Mouse (Mus musculus) stomach, embryonic 16.5 days (tissue): ENCODE results near the gene Bank1. TPM values are rescaled to one million over a fixed set of nuclear protein-coding genes. Genes with fewer than 3 reads are reported as not detected.

ENCODE experiments used
- ATAC-seq: fragments of 200-750 bp; cut with Nextera tagmentation; 2 replicates; pipeline ENCODE4 v1.8.0; 2017; ENCODE audit warnings: moderate number of reproducible peaks, moderate TSS enrichment; ENCODE audit not compliant: insufficient read depth, low FRiP score
- H3K27ac ChIP-seq: fragments of 300-500 bp; sonication (generic); 2 replicates; pipeline ENCODE4 v1.5.1; 2014; ENCODE audit warnings: low read length
- H3K27me3 ChIP-seq: fragments of 300-500 bp; sonication (generic); 2 replicates; pipeline ENCODE4 v1.6.1; 2014; ENCODE audit warnings: low read length, control low read depth, mixed read lengths; ENCODE audit not compliant: control insufficient read depth, insufficient read depth
- H3K36me3 ChIP-seq: fragments of 300-500 bp; sonication (generic); 2 replicates; pipeline ENCODE4 v1.6.1; 2014; ENCODE audit warnings: low read length; ENCODE audit not compliant: control insufficient read depth, insufficient read depth
- H3K4me1 ChIP-seq: fragments of 300-500 bp; sonication (generic); 2 replicates; pipeline ENCODE4 v1.6.1; 2014; ENCODE audit warnings: low read length, control low read depth, mixed read lengths; ENCODE audit not compliant: control insufficient read depth, insufficient read depth
- H3K4me2 ChIP-seq: fragments of 300-500 bp; sonication (generic); 2 replicates; pipeline ENCODE4 v1.6.1; 2014; ENCODE audit warnings: low read depth, low read length, mixed read lengths
- H3K4me3 ChIP-seq: fragments of 300-500 bp; sonication (generic); replicated peaks from 2 replicates; pipeline ENCODE4 v1.5.1; 2014; ENCODE audit warnings: mild to moderate bottlenecking, low read length
- H3K9ac ChIP-seq: fragments of 300-500 bp; sonication (generic); 2 replicates; pipeline ENCODE4 v1.6.1; 2014; ENCODE audit warnings: low read length
- H3K9me3 ChIP-seq: fragments of 300-500 bp; sonication (generic); replicated peaks from 2 replicates; pipeline ENCODE4 v1.6.1; 2016; ENCODE audit warnings: low read length, control low read depth; ENCODE audit not compliant: control insufficient read depth
- WGBS: fragments of 180-500 bp; shearing (Covaris S2); extraction: QIAGEN DNeasy Blood & Tissue Kit; methylation state at CpG from one replicate; pipeline ENCODE4 v1.1.7; 2014; 5-methylcytosine and 5-hydroxymethylcytosine counted together
- polyA plus RNA-seq: library from polyadenylated mRNA; unstranded; fragments of >200 nt; fragmentation: Nextera tagmentation; extraction: Ambion mirVana; gene quantifications from 2 replicates; pipeline ENCODE4 v1.2.1, GENCODE M21; 2015

Bank1 gene
- polyA plus RNA-seq, 1 experiment from 2014 or later = 1.7 TPM

DNA sequence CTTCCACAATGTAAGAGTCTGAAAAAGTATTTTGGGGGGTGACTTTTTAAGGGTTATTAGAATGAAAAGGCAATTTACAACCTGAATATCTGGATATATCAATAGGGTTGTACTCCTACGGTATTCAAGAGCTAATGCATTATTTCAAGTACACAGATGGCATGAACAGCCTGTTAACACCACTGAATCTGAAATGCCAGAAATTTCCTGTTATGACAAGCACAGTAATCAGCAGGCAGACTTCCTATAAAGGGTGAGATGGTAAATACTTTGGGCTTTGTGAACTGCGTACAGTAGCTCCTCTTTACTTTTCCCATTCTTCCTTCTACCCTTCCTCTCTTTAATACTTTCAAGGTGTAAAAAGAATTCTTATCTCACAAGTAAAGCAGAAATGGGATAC lies 30.6 kb downstream of the Bank1 start:
- Histone ChIP-seq H3K27ac (no peak overlapping the region), H3K4me2 (no peak overlapping the region), H3K9me3 (no peaks in the 10 kb centered on the region), H3K4me1 (no peaks in the 10 kb centered on the region), H3K9ac (no peak overlapping the region), H3K27me3 (no peaks in the 10 kb centered on the region), H3K36me3 (no peaks in the 10 kb centered on the region), H3K4me3 (no peak overlapping the region)
- WGBS = 56% methylated on average over 2 of the region's 2 CpGs
- no peak for ATAC-seq

DNA sequence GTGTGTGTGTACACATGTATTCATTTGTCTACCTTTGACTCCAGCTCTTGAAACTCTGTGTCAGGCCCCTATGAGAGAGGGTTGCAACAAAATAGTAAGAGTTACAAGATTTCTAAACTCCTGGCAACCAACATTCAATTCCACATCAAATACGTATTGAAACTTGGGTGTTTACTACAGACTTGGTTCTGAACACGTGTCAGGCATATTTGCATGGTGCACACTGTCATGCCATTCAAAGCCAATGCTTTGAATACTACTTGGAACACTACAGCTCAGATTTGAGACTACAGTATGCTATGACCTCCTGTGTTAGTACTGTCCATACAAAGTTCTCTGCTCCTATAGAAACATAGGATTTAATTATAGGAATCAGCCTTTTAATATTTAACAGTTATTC lies 38.0 kb downstream of the Bank1 start:
- H3K4me2 ChIP-seq = no peak overlapping the region
- no peaks in the 10 kb centered on the region for H3K9me3 ChIP-seq
- no peak overlapping the region for H3K27ac ChIP-seq
- no peak overlapping the region for H3K4me3 ChIP-seq
- no peak for ATAC-seq
- no peaks in the 10 kb centered on the region for H3K27me3 ChIP-seq
- no peaks in the 10 kb centered on the region for H3K36me3 ChIP-seq
- WGBS = 74% methylated on average over 2 of the region's 2 CpGs
- no peak overlapping the region for H3K9ac ChIP-seq
- no peaks in the 10 kb centered on the region for H3K4me1 ChIP-seq

DNA sequence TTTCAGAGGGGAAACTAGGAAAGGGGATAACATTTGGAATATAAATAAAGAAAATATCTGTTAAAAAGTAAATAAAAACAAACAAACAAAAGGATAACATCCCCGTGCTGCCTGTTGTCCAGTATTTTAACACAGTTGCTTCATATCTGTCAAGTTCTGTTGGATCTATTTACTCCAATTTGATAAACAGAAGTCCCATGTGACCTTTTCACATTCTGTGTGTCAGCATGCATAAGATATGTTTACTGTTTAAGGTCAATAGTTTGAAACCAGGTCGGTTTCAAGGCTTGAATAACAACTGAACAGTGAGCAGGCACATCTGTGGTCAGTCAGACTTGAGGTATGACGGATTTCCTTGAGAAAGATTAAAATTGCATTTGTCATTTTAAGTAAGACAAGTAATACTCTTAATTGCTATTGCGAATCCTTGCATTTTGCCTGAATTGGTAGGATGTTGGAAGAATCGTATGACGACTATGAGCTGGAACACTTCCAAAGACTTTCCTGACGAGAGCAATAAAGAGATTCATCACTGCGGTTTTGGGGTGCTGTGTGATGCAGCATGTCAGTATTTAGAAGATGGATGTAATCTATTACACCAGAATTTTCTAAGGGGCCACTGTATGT lies 60.8 kb downstream of the Bank1 start:
- H3K4me1 ChIP-seq = no peaks in the 10 kb centered on the region
- H3K4me3 ChIP-seq = no peak overlapping the region
- no peaks in the 10 kb centered on the region for H3K36me3 ChIP-seq
- H3K27ac ChIP-seq = no peak overlapping the region
- 49% methylated on average over 8 of the region's 8 CpGs for WGBS
- no peak for ATAC-seq
- H3K9me3 ChIP-seq = no peaks in the 10 kb centered on the region
- no peak overlapping the region for H3K4me2 ChIP-seq
- no peaks in the 10 kb centered on the region for H3K27me3 ChIP-seq
- no peak overlapping the region for H3K9ac ChIP-seq

GRCm38 (mm10) chr3:136257761-136258160 lies 68.1 kb downstream of the Bank1 start:
- no peaks in the 10 kb centered on the region for H3K9me3 ChIP-seq
- H3K4me1 ChIP-seq = no peaks in the 10 kb centered on the region
- no peak overlapping the region for H3K4me2 ChIP-seq
- H3K27ac ChIP-seq = no peak overlapping the region
- no peak overlapping the region for H3K4me3 ChIP-seq
- no peaks in the 10 kb centered on the region for H3K27me3 ChIP-seq
- H3K36me3 ChIP-seq = no peaks in the 10 kb centered on the region
- 65% methylated on average over 3 of the region's 3 CpGs for WGBS
- no peak overlapping the region for H3K9ac ChIP-seq
- no peak for ATAC-seq

DNA sequence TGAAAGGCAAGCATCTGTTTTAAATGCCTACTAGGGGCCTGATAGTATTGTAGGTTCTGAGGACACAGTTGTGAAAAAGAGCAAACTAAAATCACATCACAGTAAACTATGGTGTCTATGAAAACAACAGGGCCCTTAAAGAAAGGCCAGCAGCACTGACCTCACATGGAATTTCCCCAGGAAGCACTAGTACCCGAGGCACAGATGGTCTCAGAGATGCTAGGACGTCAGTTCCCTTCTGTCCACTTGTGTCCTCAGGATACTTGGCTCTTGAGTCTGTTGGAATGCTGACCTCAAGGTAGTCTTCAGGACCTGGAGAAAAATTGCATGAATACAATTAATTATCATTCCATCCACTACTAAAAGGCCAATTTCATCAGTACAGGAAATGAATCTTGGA lies 71.2 kb downstream of the Bank1 start:
- H3K27ac ChIP-seq = no peak overlapping the region
- 62% methylated on average over 2 of the region's 2 CpGs for WGBS
- no peak for ATAC-seq
- no peaks in the 10 kb centered on the region for H3K4me1 ChIP-seq
- no peaks in the 10 kb centered on the region for H3K9me3 ChIP-seq
- no peak overlapping the region for H3K9ac ChIP-seq
- H3K36me3 ChIP-seq = no peaks in the 10 kb centered on the region
- H3K4me3 ChIP-seq = no peak overlapping the region
- no peak overlapping the region for H3K4me2 ChIP-seq
- H3K27me3 ChIP-seq = no peaks in the 10 kb centered on the region

- Histone ChIP-seq H3K27ac (no peak overlapping the region), H3K4me1 (no peaks in the 10 kb centered on the region), H3K27me3 (no peaks in the 10 kb centered on the region), H3K36me3 (no peaks in the 10 kb centered on the region), H3K9ac (no peak overlapping the region), H3K9me3 (no peaks in the 10 kb centered on the region), H3K4me2 (no peak overlapping the region), H3K4me3 (no peak overlapping the region)
- 59% methylated on average over 4 of the region's 4 CpGs for WGBS
- ATAC-seq = no peak
These were observed 73.0 kb downstream of the Bank1 start for GRCm38 (mm10) chr3:136252820-136253219.

DNA sequence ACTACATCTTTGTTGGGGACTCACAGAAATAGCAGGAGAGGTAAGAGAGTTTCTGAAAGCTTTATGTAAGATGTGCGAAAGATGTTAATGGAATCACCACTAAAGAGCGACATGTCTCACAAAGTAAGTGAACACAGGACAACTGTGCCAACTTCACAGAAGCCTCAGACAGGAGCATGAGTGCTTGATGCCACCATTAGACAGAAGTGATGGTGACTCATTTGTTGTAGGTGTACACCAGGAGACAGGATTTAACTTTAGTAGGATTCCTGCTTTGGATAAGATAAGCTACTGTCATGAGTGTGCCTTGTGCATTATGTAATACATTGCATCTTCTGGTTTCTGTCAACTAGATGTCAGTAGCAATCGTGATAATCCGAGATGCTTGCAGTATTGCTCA lies 74.3 kb downstream of the Bank1 start:
- no peaks in the 10 kb centered on the region for H3K4me1 ChIP-seq
- no peak overlapping the region for H3K4me3 ChIP-seq
- no peak overlapping the region for H3K27ac ChIP-seq
- no peaks in the 10 kb centered on the region for H3K9me3 ChIP-seq
- ATAC-seq = no peak
- H3K36me3 ChIP-seq = no peaks in the 10 kb centered on the region
- H3K27me3 ChIP-seq = no peaks in the 10 kb centered on the region
- no peak overlapping the region for H3K4me2 ChIP-seq
- H3K9ac ChIP-seq = no peak overlapping the region
- WGBS = 81% methylated on average over 4 of the region's 4 CpGs

DNA sequence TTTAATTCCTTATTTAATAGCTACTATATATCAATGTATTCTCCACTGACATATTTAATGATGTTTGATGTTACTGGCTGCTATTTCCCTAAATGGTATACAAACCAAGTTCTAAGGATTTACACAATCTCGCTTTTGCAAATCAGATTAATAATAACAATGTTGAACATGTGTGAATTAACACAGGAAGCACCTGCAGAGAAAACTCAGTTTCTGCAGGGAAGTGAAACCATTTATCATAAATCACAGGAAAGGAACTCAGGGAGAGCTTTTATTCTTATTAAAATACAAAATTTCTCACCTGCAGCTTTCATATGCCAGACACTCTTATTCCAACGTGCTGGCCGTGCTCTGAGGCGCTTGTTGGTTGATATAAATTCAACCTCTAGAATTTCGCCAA lies 78.5 kb downstream of the Bank1 start:
- WGBS = 61% methylated on average over 5 of the region's 5 CpGs
- no peaks in the 10 kb centered on the region for H3K27me3 ChIP-seq
- no peak for ATAC-seq
- H3K4me3 ChIP-seq = no peak overlapping the region
- no peak overlapping the region for H3K4me2 ChIP-seq
- no peak overlapping the region for H3K27ac ChIP-seq
- H3K9ac ChIP-seq = no peak overlapping the region
- no peaks in the 10 kb centered on the region for H3K4me1 ChIP-seq
- no peaks in the 10 kb centered on the region for H3K36me3 ChIP-seq
- H3K9me3 ChIP-seq = no peaks in the 10 kb centered on the region

DNA sequence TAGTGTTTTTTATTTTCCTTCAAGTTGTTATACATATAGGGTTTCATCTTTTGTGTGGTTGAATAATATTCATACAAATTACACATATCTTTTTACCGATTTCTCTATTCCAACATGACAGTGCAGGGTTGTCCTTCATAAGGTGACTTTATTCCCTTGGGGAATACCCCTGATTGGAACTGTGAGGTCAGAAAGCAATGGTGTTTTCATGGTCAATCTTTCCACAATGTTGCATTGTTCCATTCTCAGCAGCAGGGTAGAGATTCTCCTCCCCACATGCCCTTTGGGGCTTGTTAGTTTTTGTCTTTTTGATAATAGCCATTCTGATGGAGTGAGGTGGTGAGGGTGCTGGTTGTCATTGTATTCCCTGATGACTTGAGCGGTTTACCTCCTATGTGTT lies 80.9 kb downstream of the Bank1 start:
- no peak overlapping the region for H3K9ac ChIP-seq
- no peak for ATAC-seq
- 76% methylated on average over 2 of the region's 2 CpGs for WGBS
- no peaks in the 10 kb centered on the region for H3K9me3 ChIP-seq
- H3K36me3 ChIP-seq = no peaks in the 10 kb centered on the region
- no peak overlapping the region for H3K4me2 ChIP-seq
- H3K27ac ChIP-seq = no peak overlapping the region
- no peaks in the 10 kb centered on the region for H3K27me3 ChIP-seq
- no peak overlapping the region for H3K4me3 ChIP-seq
- no peaks in the 10 kb centered on the region for H3K4me1 ChIP-seq

DNA sequence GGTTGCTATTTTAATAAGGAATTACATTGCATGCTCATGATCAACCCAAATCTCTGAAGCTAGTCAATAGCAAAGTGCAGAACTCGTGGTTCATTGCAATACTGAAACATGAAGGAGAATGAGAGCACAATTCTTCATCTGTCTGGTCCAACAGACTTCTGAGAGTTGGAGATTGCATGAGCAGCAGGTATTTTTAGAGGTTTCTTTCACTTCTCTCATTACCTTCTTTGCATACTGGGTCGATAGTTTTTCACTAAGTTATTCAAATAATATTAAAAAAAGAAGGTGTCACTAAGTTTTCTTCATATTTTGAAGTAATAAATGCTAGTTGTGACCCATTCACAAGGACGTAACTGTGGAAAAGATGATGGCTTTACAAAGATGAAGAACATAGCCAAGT lies 87.1 kb downstream of the Bank1 start:
- Histone ChIP-seq H3K9me3 (no peaks in the 10 kb centered on the region), H3K36me3 (no peaks in the 10 kb centered on the region), H3K4me2 (no peak overlapping the region), H3K4me1 (no peaks in the 10 kb centered on the region), H3K4me3 (no peak overlapping the region), H3K27ac (no peak overlapping the region), H3K9ac (no peak overlapping the region), H3K27me3 (no peaks in the 10 kb centered on the region)
- ATAC-seq = no peak
- 86% methylated on average over 3 of the region's 3 CpGs for WGBS
